Mouse (Mus musculus) kidney, postnatal 25 days (tissue): ENCODE measurements at regions not wholly inside any gene's neighbourhood (a gene's known extent, or its start where the extent isn't known, plus 50 kb on each side); places are given as distances from the start of the nearest gene placed in this dataset.
A peak's percentile ranks its signal among the peaks of the same experiment; 100 is the strongest.

Source experiments
- DNase-seq, 2 experiments: peaks; one replicate each; pipeline ENCODE4 v3.0.0; 2021; ENCODE audit warnings: mixed read lengths in 2 of 2

DNA sequence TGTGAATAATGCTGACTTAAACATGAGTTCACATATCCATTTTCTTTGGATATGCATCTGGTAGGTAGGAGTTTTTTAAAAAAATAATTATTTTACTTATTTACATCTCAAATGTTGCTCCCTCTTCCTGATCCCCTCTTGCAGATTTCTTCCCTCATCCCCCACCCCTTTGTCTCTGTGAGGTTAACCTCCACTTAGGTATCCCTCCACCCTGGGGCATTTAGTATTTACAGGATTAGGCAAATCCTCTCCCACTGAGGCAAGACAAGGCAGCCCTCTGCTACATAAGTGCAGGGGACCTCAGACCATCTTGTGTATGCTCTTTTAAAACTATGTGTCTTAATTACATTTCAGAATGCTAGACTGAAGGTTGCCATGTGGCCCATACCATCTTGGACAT, 155.2 kb upstream of the Shcbp1 start:
- no peak for DNase-seq

- DNase-seq = no peak
These were observed 154.7 kb upstream of the Shcbp1 start for GRCm38 (mm10) chr8:4934035-4934434.

- DNase-seq = no peak
These were observed 137.1 kb upstream of the Shcbp1 start for GRCm38 (mm10) chr8:4916447-4916846.

DNA sequence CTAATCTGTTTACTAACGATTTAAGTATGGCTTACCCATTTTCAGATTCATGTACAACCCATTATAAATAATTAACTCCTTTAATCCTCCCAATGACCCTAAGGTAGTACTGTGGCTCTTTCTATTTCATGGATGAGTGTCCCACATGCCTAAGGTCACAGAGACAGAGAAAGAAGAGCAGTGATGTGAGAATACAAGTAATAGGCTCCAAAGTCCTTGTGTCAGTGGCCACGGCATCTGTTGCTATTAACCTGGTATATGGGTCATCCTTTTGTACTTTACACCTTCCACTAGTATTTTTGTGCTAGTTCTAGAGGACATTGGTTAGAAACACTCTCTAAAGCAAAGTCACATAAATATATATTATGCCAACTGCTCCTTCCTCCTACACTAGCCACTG, 115.7 kb upstream of the Shcbp1 start:
- DNase-seq = peak; percentile 36 to 56

- DNase-seq = peak; percentile 37 to 46
These were observed 89.4 kb upstream of the Shcbp1 start for GRCm38 (mm10) chr8:4868761-4869160.

DNA sequence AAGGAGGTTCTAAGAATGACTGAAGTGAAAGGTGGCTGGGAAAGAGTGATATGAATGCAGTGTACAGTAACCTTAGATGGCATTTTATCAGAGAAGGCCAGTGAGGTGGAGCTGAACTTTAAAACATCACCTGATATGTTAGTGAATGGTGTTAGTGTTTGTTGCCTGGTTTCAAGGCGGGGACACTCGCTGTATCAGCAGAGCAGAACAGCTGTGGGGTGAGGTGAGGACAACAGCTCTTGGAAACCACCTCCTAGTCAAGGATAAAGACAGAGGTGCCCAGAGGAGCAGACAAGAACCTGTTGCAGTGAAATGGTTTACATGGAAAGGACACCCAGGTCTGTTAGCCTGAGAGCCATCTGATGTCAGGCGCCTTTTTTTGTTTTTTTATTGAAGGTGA, 59.7 kb upstream of the Shcbp1 start:
- DNase-seq = peak; percentile 59 to 87

DNA sequence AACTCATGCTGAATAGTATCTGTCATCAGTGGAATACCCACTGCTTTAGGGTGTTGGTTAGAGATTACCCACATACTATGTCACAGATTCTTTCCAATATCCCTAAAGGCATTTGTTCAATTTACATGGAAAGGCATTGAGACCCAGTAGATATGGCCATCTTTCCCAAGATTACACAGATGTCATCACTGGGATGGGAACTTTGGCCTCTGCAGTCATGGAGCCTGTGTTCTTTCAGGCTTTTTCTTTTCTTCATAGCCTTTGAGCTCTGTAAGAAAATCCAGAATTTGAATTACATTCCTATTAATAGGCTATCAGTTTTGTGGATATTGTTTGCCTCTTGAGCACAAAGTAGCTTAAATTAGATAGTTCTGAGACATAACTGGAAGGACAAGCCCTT, 59.2 kb upstream of the Shcbp1 start:
- no peak for DNase-seq

GRCm38 (mm10) chr8:4837719-4838118, 58.4 kb upstream of the Shcbp1 start:
- DNase-seq = no peak

DNA sequence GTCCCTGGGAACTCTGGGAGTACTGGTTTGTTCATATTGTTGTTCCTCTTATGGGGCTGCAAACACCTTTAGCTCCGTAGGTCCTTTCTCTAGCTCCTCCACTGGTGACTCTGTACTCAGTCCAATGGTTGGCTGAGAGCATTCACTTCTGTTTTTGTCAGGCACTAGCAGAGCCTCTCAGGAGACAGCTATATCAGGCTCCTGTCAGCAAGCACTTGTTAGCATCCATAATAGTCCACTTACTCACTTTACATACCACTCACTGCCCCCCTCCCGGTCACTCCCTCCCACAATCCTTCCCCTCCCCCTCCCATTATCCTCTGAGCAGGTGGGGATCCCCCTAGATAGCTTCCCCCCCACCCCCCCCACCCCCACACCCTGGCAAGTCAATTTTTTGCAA, 57.3 kb upstream of the Shcbp1 start:
- DNase-seq = no peak
